Mouse (Mus musculus) cerebellum, adult 2 months (tissue): Measurements from ENCODE around the gene Sh3gl2. TPM values are rescaled to one million over a fixed set of nuclear protein-coding genes. Genes with fewer than 3 reads are reported as not detected.

Experiments
- DNase-seq, 2 experiments: peaks; one replicate each; pipeline ENCODE4 v3.0.0; 2021
- H3K27ac ChIP-seq: fragments of 200-500 bp; 2 replicates; pipeline ENCODE4 v1.5.1; 2012; ENCODE audit warnings: low read length, control low read depth, inconsistent platforms; ENCODE audit not compliant: insufficient read depth
- H3K27me3 ChIP-seq: fragments of 200-500 bp; 2 replicates; pipeline ENCODE4 v1.6.1; 2012; ENCODE audit warnings: inconsistent platforms, mild to moderate bottlenecking, low read length, moderate library complexity; ENCODE audit not compliant: control insufficient read depth, insufficient read depth
- H3K4me1 ChIP-seq: fragments of 200-500 bp; 2 replicates; pipeline ENCODE4 v1.6.1; 2011; ENCODE audit warnings: low read length; ENCODE audit not compliant: control insufficient read depth, insufficient read depth
- H3K4me3 ChIP-seq: fragments of 200-500 bp; replicated peaks from 2 replicates; pipeline ENCODE3; 2011; ENCODE audit warnings: mild to moderate bottlenecking, low read depth, low read length, control low read depth; ENCODE audit not compliant: insufficient read depth
- CTCF ChIP-seq: fragments of 200-500 bp; IDR thresholded peaks from 2 replicates; pipeline ENCODE4 v1.5.1; 2011; ENCODE audit warnings: low read depth, mild to moderate bottlenecking, control low read depth, low read length, moderate library complexity, borderline replicate concordance; ENCODE audit not compliant: insufficient read depth
- POLR2A ChIP-seq: fragments of 200-500 bp; IDR thresholded peaks from 2 replicates; pipeline ENCODE4 v1.6.1; 2011; ENCODE audit warnings: low read length, control low read depth, borderline replicate concordance; ENCODE audit not compliant: insufficient read depth
- WGBS: fragments of 180-500 bp; shearing (Covaris S2); methylation state at CpG from one replicate; pipeline ENCODE4 v1.1.7; 2018; 5-methylcytosine and 5-hydroxymethylcytosine counted together
- polyA plus RNA-seq: library from polyadenylated mRNA; depleted of rRNA; stranded (reverse); fragments of >200 nt; gene quantifications from 2 replicates; pipeline ENCODE4 v1.2.3, GENCODE M21; 2012

The Sh3gl2 gene
- polyA plus RNA-seq, 1 experiment: 369 TPM

DNA sequence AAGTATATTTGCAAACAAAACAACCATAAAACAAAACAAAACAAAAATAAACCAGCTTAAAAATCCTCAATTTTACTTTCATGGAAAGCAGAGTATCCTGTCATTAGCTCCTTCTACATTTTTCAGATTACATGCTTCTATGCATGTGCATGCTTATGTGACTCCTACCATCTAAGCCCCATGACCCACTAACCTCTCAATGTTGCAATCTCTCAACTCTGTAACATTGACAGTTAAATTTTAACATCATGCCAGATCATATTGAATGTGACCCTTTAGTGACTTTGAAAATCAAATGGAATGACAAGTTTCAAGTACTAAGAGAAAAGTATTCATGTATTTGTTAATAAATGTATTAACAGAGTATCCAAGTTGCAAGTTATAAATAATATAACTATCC is 389.2 kb downstream of the Sh3gl2 start:
- Histone ChIP-seq H3K27me3 (no peaks in the 10 kb centered on the region), H3K4me3 (no peak overlapping the region), H3K4me1 (no peaks in the 10 kb centered on the region), H3K27ac (no peak overlapping the region)
- TF ChIP-seq CTCF (no peak), POLR2A (no peak)
- DNase-seq: no peak

DNA sequence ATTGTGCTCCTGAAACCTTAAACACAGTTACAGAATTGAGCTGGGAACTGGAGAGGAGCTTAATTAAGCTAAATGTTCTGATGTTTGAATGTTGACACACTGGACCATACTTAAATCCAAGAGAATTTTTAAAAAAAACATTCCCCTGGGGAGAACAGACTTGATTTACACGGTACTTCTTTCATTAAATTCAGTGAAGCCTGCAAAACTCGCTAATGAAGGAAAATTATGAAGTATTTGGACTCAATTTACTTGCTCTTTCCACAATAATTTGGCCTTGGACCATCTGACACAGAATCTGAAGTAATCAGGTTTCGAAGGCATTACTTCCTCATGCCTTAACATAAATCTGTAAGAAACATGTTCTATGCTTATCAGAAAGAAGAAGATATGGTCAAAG is 408.4 kb downstream of the Sh3gl2 start:
- no peak overlapping the region for H3K27ac ChIP-seq
- WGBS: 51% methylated on average over 3 of the region's 3 CpGs
- H3K4me1 ChIP-seq: no peaks in the 10 kb centered on the region

DNA sequence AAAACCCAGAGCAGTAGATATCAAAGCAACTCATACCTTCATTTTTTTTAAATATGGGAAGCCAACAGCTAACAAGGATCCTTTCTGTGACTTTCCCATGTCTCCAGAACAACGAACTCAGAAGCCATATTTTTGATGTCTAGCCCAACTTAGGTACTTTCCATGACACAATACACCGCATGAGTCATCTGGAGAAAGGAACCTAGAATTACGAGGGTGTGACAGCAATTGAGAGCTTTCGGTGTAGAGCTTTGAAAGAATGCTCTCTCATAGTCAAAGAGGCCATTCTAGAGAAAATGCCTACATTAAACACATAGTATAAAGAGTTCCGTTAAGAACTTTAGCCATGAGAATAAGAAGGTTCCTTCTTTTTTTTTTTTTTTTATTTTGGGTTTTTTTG is 413.8 kb downstream of the Sh3gl2 start:
- Histone ChIP-seq H3K4me1 (no peaks in the 10 kb centered on the region), H3K4me3 (no peak overlapping the region), H3K27me3 (no peaks in the 10 kb centered on the region), H3K27ac (no peak overlapping the region)
- DNase-seq: no peak
- 90% methylated on average over 5 of the region's 5 CpGs for WGBS
- TF ChIP-seq POLR2A (no peak), CTCF (no peak)

More for the DNA sequence above, 408.4 kb downstream of the Sh3gl2 start:
- DNase-seq: no peak
- Histone ChIP-seq H3K27me3 (no peaks in the 10 kb centered on the region), H3K4me3 (no peak overlapping the region)
- TF ChIP-seq CTCF (no peak), POLR2A (no peak)

DNA sequence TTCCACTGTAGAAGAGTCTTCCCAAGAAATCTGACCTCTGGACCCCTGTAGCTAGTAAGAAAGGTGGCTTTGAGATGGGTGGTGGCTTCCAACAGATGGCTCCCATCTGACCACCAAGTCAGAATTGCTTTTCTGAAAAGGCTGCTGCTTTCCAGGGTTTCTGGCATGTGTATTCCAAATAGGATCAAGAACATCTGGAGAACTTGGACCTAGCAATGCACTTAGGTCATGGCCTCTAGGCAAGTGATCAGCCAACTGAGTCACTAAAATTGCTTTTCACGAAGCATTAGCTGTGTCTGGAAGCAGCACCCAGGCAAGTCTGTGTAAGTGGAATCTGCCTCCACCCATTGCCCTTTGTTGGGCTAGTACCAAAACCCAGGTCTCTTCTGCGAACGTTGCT is 414.3 kb downstream of the Sh3gl2 start:
- 75% methylated on average over 3 of the region's 3 CpGs for WGBS
- Histone ChIP-seq H3K4me3 (no peak overlapping the region), H3K4me1 (no peaks in the 10 kb centered on the region), H3K27ac (no peak overlapping the region), H3K27me3 (no peaks in the 10 kb centered on the region)
- TF ChIP-seq CTCF (no peak), POLR2A (no peak)
- DNase-seq: no peak

DNA sequence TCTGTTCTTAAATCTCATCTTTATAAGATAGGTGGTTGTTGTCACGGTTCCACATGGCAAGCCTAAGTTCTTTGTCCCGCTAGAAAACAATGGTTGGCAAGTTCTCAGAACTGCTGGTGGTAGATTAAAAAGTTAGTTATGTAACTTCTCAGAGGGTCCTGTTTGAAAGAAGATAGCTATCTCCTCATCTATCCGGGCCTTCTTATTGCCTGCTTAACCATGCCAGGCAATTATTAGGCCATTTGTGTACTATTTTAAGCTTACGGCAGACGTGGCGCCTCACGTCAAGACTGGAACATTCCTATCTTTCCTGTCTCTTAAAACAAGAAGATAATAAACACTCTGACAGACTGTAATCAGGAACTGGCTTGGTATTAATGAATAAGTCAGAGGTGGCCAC is 424.5 kb downstream of the Sh3gl2 start:
- TF ChIP-seq POLR2A (no peak), CTCF (no peak)
- 79% methylated on average over 7 of the region's 7 CpGs for WGBS

DNA sequence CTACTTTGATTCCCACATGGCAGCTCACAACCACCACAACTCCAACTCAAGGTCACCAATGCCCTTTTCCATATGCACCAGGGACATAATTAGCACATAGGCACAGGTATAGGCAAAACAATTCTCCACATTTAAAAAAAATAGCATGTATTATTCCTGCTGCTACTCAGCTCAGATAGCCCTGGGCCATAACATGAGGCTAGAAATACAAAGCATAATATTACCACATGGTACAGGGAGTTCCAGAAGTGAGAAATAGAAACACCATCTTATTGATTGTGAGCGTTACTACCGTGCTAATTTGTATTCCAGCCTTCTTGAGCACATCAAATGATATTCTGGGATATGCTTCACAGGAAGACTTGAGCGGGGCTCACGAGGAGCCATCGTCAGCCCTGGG is 464.3 kb downstream of the Sh3gl2 start:
- TF ChIP-seq POLR2A: no peak
- TF ChIP-seq CTCF: no peak
- 91% methylated on average over 5 of the region's 5 CpGs for WGBS

More for the DNA sequence above, 424.5 kb downstream of the Sh3gl2 start:
- no peak for DNase-seq
- Histone ChIP-seq H3K27ac (no peak overlapping the region), H3K4me3 (no peak overlapping the region), H3K4me1 (no peaks in the 10 kb centered on the region), H3K27me3 (no peaks in the 10 kb centered on the region)

DNA sequence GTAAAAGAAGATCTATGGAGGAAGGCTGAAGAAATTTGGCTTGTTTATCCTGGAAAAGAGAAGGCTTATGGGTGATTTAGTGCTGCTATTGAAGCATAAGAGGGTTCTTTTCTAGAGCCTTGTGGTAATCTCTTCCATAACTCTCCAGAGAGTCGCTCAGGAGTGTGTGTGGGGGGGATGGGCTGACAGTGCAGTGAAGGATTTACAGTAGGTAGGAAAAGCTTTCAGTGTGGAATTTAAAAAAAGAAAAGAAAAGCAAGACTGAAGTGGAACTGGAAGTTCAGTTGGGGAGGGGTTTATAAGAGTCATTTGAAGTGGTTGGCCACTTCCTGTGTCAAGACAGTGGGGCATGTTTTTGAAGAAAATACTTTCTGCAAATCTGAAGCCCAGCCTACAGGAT is 464.8 kb downstream of the Sh3gl2 start:
- 95% methylated on average over 1 of the region's 1 CpGs for WGBS
- H3K27me3 ChIP-seq: no peaks in the 10 kb centered on the region
- no peak for DNase-seq
- no peak overlapping the region for H3K27ac ChIP-seq
- no peaks in the 10 kb centered on the region for H3K4me1 ChIP-seq
- H3K4me3 ChIP-seq: no peak overlapping the region
- TF ChIP-seq POLR2A (no peak), CTCF (no peak)

More for the DNA sequence above, 464.3 kb downstream of the Sh3gl2 start:
- Histone ChIP-seq H3K4me3 (no peak overlapping the region), H3K4me1 (no peaks in the 10 kb centered on the region), H3K27ac (no peak overlapping the region), H3K27me3 (no peaks in the 10 kb centered on the region)
- no peak for DNase-seq

DNA sequence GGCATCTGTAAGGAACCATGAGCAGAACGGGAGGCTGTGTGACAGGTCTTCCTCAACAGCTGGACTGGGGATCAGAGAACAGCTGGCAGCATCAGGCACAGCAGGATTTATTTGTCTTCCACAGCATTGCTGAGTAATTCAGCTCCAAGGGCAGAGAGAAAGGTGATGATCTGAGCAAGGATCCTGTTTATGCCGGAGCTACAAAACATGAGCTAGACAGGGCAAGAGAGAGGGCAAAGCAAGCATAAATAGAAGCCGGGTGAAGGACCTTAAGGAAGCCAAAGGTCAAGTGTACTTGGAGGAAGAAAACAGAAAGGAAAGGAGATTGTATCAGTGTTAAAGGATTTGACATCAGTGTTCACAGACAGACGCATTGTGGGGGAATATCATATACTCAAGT is 467.4 kb downstream of the Sh3gl2 start:
- no peak for DNase-seq
- 80% methylated on average over 4 of the region's 4 CpGs for WGBS
- TF ChIP-seq POLR2A (no peak), CTCF (no peak)
- Histone ChIP-seq H3K4me1 (no peaks in the 10 kb centered on the region), H3K4me3 (no peak overlapping the region), H3K27me3 (no peaks in the 10 kb centered on the region), H3K27ac (no peak overlapping the region)
